Mouse (Mus musculus) yolk sac, embryonic 10.5 days (tissue): ENCODE data around the gene Trmt1.
A peak's percentile ranks its signal among the peaks of the same experiment; 100 is the strongest.

Experiments
- DNase-seq: peaks from one replicate; pipeline ENCODE4 v3.0.0-alpha.2; 2017; ENCODE audit warnings: low spot score

The Trmt1 gene

GRCm38 (mm10) chr8:84708774-84709475 lies 22.8 kb downstream of the Trmt1 start:
- DNase-seq, result peak; percentile 69

DNA sequence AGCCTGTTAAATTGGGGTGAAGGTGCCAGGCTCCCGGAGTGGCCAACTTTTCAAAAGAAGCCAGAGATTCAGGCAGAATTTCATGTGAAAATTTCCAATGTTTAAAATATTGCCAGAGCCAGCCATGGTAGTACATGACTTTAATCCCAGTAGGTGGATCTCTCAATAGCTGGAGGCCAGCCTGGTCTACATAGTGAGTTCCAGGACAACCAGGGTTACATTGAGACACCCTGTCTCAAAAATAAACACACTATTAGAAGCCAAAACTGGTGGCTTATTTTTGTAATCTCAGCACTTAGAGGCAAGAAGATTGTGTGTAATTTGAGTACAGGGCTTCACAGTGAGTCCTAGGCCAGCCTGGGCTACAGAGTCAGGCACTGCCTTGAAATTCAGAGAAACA lies 23.8 kb downstream of the Trmt1 start:
- no peak for DNase-seq

DNA sequence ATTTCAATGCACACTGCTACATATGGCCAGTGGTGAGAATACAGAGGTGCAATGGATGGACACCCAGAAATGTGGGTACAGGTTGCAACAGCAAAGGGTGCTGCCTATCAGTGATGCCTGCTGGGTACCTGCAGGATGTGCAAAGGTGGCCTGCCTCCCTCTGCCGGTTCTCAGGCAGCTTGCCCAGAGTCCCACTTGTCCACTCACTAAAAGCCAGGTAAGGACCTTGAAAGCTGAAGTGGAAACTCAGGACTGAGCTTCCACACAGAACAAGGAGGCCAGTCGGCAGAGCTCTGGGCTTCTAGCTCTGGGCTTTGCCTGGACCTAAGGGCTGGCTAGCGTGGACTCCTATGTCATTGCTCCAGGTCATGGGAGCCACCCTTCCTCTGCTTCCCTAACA lies 25.2 kb downstream of the Trmt1 start:
- no peak for DNase-seq

GRCm38 (mm10) chr8:84711933-84712758 lies 26.0 kb downstream of the Trmt1 start:
- DNase-seq, result no peak

DNA sequence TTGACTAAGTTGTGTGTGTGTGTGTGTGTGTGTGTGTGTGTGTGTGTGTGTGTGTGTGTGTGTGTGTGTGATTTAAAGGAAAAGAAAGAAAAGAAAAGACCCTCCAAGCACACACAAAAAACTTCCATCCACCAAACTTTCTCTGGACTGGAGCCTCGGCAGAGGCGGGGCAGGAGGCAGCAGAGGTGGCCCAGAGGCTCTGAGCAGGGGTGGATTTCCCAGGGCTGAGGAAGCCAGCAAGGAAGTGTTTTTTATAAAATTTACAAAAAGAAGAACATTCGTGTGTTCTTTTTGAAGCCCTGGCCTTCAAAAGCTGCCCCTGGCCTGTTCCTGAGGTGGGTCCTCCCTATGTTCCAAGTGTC lies 26.6 kb downstream of the Trmt1 start:
- no peak for DNase-seq

DNA sequence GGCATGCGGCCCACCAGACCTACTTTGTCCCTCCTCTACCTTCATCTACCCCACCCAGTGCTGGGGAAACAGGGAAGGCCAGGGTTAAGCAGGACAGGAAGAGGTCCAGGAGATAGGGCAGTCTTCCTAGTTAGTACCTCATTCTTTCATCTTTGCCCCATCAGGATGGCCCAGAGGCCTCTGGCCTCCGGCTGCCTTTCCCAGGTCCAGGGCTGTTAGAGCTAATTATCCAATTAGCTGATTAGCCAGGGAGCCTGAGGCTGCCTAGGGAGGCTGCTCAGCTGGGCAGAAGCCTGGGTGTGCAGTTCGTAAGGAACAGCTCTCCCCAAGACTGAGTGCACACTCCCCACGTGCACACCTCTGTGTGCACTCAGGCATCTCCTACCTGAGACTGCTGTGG lies 27.3 kb downstream of the Trmt1 start:
- no peak for DNase-seq

GRCm38 (mm10) chr8:84714161-84714560 lies 28.1 kb downstream of the Trmt1 start:
- DNase-seq, result no peak

- DNase-seq, result no peak
Observed at GRCm38 (mm10) chr8:84715893-84716468, 29.9 kb downstream of the Trmt1 start.

DNA sequence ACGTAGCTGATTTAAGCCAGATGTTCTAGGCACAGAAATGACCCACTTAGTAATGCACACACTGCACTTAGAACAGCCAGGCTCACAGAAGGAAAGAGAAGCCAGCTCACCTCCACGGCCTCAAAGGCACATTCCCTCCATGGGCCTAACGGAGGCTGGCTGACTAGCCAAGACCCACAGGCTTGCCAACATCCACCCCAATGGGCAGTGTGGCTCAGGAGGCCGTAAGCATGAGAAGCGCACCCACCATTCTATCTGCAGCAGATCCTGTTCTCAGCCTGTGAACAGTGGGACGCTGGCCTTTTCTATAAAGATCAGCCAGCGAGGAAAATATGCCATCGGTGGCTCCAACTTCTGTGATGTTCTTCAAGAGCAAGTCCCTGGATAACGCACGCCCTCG lies 30.7 kb downstream of the Trmt1 start:
- DNase-seq, result no peak

DNA sequence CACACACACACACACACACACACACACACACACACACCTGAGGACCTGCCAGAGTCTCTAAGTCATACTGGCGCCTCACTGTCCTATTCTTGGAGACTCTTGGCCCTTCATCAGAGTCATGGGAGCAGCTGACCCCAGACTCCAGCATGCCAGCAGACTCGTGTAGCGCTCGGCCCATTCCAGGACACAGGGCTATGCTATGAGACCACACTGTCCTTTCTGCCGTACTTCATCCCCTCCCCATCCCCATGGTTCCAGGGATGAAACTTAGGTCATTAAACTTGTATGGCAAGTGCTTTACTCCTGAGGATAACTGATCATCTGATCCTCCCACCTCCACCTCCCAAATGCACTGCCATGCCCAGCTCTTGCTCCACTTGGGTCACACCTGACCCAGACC lies 32.4 kb downstream of the Trmt1 start:
- no peak for DNase-seq

DNA sequence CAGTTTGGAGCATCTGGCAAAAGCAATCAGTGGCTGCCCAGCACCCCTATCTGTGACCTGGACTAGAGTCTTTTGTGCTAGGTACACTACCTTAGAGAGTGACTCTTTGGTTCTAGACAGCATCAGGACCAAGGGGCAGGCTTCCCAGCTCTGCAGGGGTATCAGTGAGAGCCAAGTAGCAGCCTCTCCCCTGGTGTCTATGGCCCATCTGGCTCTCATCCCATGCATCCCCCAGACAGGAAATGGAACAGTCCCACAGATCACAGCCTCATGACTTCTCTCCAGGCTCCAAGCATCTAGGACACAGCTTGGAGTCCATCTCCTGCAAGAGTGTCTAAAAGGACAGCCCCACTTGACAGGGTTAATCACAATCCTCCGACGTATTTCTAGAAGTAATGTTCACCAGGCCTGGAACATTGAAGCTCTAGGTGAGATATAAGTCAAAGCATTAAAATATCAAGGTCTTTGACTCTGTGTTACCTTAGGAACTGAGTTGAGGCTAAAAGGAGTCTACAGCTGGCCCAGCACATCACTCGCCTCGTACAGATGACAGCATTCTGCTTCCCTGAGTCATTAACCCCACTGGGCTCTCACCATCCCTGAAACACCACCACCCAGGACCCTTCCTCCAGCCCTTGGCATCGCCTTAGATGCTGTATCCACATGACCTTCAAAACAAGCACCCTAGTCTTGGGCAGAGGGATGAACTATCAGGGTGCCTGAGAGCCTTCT lies 33.0 kb downstream of the Trmt1 start:
- no peak for DNase-seq

GRCm38 (mm10) chr8:84722530-84722849 lies 36.4 kb downstream of the Trmt1 start:
- DNase-seq, result no peak

- DNase-seq, result peak; percentile 44
Observed at GRCm38 (mm10) chr8:84722850-84723570, 36.9 kb downstream of the Trmt1 start, which contains the start of gene G430095P16Rik. G430095P16Rik (plus strand) TSS chr8:84723007.

DNA sequence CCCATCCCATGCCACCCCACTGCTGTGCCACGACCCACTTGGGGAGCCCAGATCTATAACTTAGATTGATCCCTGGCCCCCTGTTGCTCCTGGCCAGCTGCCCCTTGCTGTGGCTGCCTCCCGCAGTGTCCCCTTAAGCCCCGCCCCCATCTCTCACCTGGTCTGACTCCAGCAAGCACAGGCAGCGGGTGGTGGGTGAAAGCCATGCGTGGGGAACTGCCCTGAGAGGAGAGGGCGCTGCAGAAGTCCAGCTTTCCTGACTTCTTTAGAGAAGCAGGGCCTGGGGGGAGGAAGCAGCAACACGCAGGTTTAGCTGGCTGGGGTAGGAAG lies 37.4 kb downstream of the Trmt1 start:
- DNase-seq, result peak; percentile 54

DNA sequence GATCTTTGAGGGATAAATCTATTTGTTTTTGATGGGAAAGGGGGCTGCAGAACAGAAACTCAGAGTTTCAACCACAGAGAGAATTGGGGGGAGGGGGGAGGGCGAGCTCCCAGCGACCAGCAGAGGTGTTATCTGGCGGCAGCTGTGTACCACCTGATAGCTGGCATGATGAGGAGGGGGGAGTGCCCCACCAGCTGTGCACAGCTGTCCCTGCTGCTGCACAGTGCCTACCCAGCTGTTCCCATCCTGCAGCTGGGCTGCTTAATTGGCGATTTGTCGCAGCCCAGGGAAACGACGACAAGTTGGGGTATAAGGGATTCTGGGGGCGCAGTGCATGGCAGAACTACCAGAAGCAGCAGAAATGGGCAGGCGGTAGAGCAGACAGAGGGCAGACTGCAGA lies 38.6 kb downstream of the Trmt1 start:
- no peak for DNase-seq

DNA sequence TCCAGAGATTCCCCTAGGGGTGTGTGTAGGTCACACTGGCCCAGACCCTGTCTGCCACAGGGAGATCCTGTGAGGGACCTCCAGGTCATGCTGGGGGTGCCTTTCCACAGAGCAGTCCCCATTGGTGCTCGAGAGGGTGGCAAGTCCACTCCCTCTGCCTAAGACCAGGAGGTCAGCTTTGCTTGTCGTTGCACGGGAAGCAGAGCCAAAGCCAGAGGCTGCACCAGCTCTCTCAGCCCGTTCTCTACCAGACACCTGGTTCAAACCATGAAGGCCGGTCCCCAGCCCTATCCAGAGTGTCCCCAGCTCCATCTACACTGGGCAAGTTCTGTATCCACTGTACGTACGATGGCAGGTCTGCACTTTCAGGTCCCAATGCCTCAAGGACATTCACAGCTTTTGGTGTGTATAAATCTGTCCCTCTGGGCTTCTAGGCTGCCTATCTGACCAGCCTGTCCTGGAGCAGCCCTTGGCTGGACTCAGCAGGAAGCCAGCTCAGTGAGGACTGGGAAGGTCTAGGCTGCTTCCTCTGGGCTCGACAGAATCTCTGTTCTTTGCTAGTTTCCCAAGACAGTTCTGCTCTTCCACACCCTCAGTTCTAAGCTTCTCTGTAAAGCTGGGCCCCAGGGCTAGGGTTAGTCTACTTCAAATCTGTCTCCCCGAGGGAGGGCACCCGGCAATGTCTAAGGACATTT lies 39.3 kb downstream of the Trmt1 start:
- DNase-seq, result no peak

- no peak for DNase-seq
Observed at GRCm38 (mm10) chr8:84725941-84726259, 39.8 kb downstream of the Trmt1 start.

DNA sequence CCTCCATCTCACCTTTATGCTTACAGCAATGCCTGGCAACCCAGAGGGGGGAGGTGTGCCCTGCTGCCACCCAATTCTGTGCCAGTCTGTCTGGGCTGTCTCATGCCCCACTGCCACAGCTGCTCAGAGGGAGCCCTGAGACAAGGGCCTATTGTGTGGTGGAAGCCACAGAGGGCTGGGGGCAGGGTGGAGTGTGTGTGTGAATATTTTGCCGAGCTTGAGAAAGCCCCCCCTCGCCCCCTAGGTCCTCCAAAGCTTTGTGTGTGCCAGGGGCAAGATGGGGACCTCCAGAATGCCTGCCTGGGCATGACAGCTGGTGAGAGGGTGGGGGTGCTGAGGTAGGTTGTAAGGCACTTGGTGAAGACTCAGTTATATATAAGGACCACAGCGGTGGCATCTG lies 42.4 kb downstream of the Trmt1 start:
- DNase-seq, result no peak

- no peak for DNase-seq
Observed at GRCm38 (mm10) chr8:84729921-84730362, 43.8 kb downstream of the Trmt1 start.

- DNase-seq, result peak; percentile 46
Observed at GRCm38 (mm10) chr8:84730541-84731370, 44.6 kb downstream of the Trmt1 start.
